Mouse (Mus musculus) heart, postnatal 0 days (tissue): ENCODE results near the gene Necap1. TPM values are rescaled to one million over a fixed set of nuclear protein-coding genes. Genes with fewer than 3 reads are reported as not detected.
A peak's percentile ranks its signal among the peaks of the same experiment; 100 is the strongest.

Experiments used
- ATAC-seq: fragments of 200-750 bp; cut with Nextera tagmentation; 2 replicates; pipeline ENCODE4 v1.8.0; 2017; ENCODE audit warnings: low read depth, moderate number of reproducible peaks, moderate library complexity; ENCODE audit not compliant: insufficient read depth
- DNase-seq: peaks from one replicate; pipeline ENCODE4 v3.0.0-alpha.2; 2016; ENCODE audit warnings: low spot score
- H3K27ac ChIP-seq: fragments of 300-500 bp; sonication (generic); 2 replicates; pipeline ENCODE4 v1.5.1; 2014; ENCODE audit warnings: low read depth, mild to moderate bottlenecking
- H3K27me3 ChIP-seq: fragments of 300-500 bp; sonication (generic); 2 replicates; pipeline ENCODE4 v1.6.1; 2014; ENCODE audit warnings: low read length, mixed read lengths; ENCODE audit not compliant: control insufficient read depth, insufficient read depth
- H3K36me3 ChIP-seq: fragments of 300-500 bp; sonication (generic); replicated peaks from 2 replicates; pipeline ENCODE4 v1.6.1; 2014; ENCODE audit warnings: low read length, mixed read lengths; ENCODE audit not compliant: control insufficient read depth, insufficient read depth
- H3K4me1 ChIP-seq: fragments of 300-500 bp; sonication (generic); 2 replicates; pipeline ENCODE4 v1.6.1; 2014; ENCODE audit warnings: antibody characterized with exemption; ENCODE audit not compliant: control insufficient read depth, insufficient read depth
- H3K4me2 ChIP-seq: fragments of 300-500 bp; sonication (generic); 2 replicates; pipeline ENCODE4 v1.6.1; 2014; ENCODE audit warnings: low read depth, mild to moderate bottlenecking, low read length, moderate library complexity
- H3K4me3 ChIP-seq: fragments of 300-500 bp; sonication (generic); 2 replicates; pipeline ENCODE4 v1.5.1; 2014; ENCODE audit warnings: low read depth, low read length
- H3K9ac ChIP-seq: fragments of 300-500 bp; sonication (generic); replicated peaks from 2 replicates; pipeline ENCODE4 v1.6.1; 2014; ENCODE audit warnings: low read depth, low read length, mixed read lengths
- H3K9me3 ChIP-seq: fragments of 300-500 bp; sonication (generic); replicated peaks from 2 replicates; pipeline ENCODE4 v1.6.1; 2016; ENCODE audit warnings: low read length; ENCODE audit not compliant: control insufficient read depth
- CTCF ChIP-seq: IDR thresholded peaks from 2 replicates; pipeline ENCODE4 v1.5.1; 2016; ENCODE audit warnings: antibody characterized with exemption, control low read depth, low read depth
- EP300 ChIP-seq: IDR thresholded peaks from 2 replicates; pipeline ENCODE4 v1.6.1; 2016; ENCODE audit warnings: antibody characterized with exemption, low read depth
- WGBS: fragments of 180-500 bp; shearing (Covaris S2); extraction: QIAGEN DNeasy Blood & Tissue Kit; methylation state at CpG from one replicate; pipeline ENCODE4 v1.1.7; 2014; 5-methylcytosine and 5-hydroxymethylcytosine counted together
- polyA plus RNA-seq: library from polyadenylated mRNA; unstranded; fragments of >200 nt; fragmentation: Nextera tagmentation; extraction: Ambion mirVana; gene quantifications from 2 replicates; pipeline ENCODE4 v1.2.1, GENCODE M21; 2015
- total RNA-seq: library from RNA; depleted of rRNA; stranded (reverse); fragments of >200 nt; gene quantifications from 2 replicates; pipeline ENCODE4 v1.2.3, GENCODE M21; 2014; ENCODE audit warnings: low replicate concordance

Necap1 gene
- total and polyA plus RNA-seq, 2 experiments from 2014 or later: 35.9 to 40.3 TPM

- 59% methylated on average over 4 of the region's 4 CpGs for WGBS
- no peak for TF ChIP-seq EP300
- TF ChIP-seq CTCF: peak; percentile 67
- peaks cover 96% of the 10 kb centered on the region for H3K36me3 ChIP-seq
- H3K27ac ChIP-seq: no peak overlapping the region
- H3K9ac ChIP-seq: no peak overlapping the region
- no peaks in the 10 kb centered on the region; the same call in 1 of the 2 replicates for H3K9me3 ChIP-seq
- DNase-seq (no peak), ATAC-seq (no peak)
- H3K4me2 ChIP-seq: no peak overlapping the region
- H3K4me1 ChIP-seq: no peaks in the 10 kb centered on the region
- H3K27me3 ChIP-seq: no peaks in the 10 kb centered on the region
- H3K4me3 ChIP-seq: no peak overlapping the region
Measured at GRCm38 (mm10) chr6:122834365-122834764, 39.9 kb upstream of the Necap1 start.

GRCm38 (mm10) chr6:122836974-122837373, 37.3 kb upstream of the Necap1 start:
- peaks cover 98% of the 10 kb centered on the region for H3K36me3 ChIP-seq

GRCm38 (mm10) chr6:122837539-122837938, 36.7 kb upstream of the Necap1 start:
- Histone ChIP-seq H3K27ac (no peak overlapping the region), H3K27me3 (no peaks in the 10 kb centered on the region), H3K4me2 (no peak overlapping the region), H3K9me3 (no peaks in the 10 kb centered on the region; the same call in 1 of the 2 replicates), H3K4me1 (no peaks in the 10 kb centered on the region), H3K36me3 (peaks cover 95% of the 10 kb centered on the region), H3K4me3 (no peak overlapping the region), H3K9ac (no peak overlapping the region)
- WGBS: 89% methylated on average over 5 of the region's 5 CpGs
- DNase-seq: no peak
- no peak for ATAC-seq
- TF ChIP-seq CTCF (no peak), EP300 (no peak)

More at GRCm38 (mm10) chr6:122836974-122837373, 37.3 kb upstream of the Necap1 start:
- no peak overlapping the region for H3K4me3 ChIP-seq
- no peak for TF ChIP-seq EP300
- 0 out of 2 replicates have a peak, but pooled peaks have one; percentile 4 for TF ChIP-seq CTCF
- no peak overlapping the region for H3K9ac ChIP-seq
- no peak overlapping the region for H3K4me2 ChIP-seq
- ATAC-seq (no peak), DNase-seq (no peak)
- 97% methylated on average over 3 of the region's 3 CpGs for WGBS
- H3K27ac ChIP-seq: no peak overlapping the region
- H3K27me3 ChIP-seq: no peaks in the 10 kb centered on the region
- H3K9me3 ChIP-seq: no peaks in the 10 kb centered on the region; the same call in 1 of the 2 replicates
- H3K4me1 ChIP-seq: no peaks in the 10 kb centered on the region

- H3K36me3 ChIP-seq: peaks cover 67% of the 10 kb centered on the region
- H3K4me1 ChIP-seq: no peaks in the 10 kb centered on the region
- TF ChIP-seq EP300 (no peak), CTCF (no peak)
- no peak overlapping the region for H3K4me2 ChIP-seq
- no peaks in the 10 kb centered on the region for H3K27me3 ChIP-seq
- 84% methylated on average over 6 of the region's 6 CpGs for WGBS
- H3K4me3 ChIP-seq: no peak overlapping the region
- H3K27ac ChIP-seq: no peak overlapping the region
- DNase-seq (no peak), ATAC-seq (no peak)
- H3K9ac ChIP-seq: no peak overlapping the region
- no peaks in the 10 kb centered on the region for H3K9me3 ChIP-seq
Measured at GRCm38 (mm10) chr6:122843759-122844158, 30.5 kb upstream of the Necap1 start.

GRCm38 (mm10) chr6:122852696-122853095, 21.6 kb upstream of the Necap1 start:
- H3K4me2 ChIP-seq: no peak overlapping the region
- no peaks in the 10 kb centered on the region for H3K36me3 ChIP-seq
- TF ChIP-seq EP300: no peak
- H3K9ac ChIP-seq: no peak overlapping the region
- WGBS: 41% methylated on average over 2 of the region's 2 CpGs
- no peaks in the 10 kb centered on the region for H3K4me1 ChIP-seq
- no peak overlapping the region for H3K4me3 ChIP-seq
- DNase-seq (no peak), ATAC-seq (no peak)
- H3K9me3 ChIP-seq: no peaks in the 10 kb centered on the region
- no peaks in the 10 kb centered on the region for H3K27me3 ChIP-seq
- no peak overlapping the region for H3K27ac ChIP-seq

GRCm38 (mm10) chr6:122854552-122854951, 19.7 kb upstream of the Necap1 start:
- ATAC-seq: no peak
- Histone ChIP-seq H3K4me3 (no peak overlapping the region), H3K36me3 (no peaks in the 10 kb centered on the region), H3K27ac (no peak overlapping the region), H3K9ac (no peak overlapping the region), H3K27me3 (no peaks in the 10 kb centered on the region), H3K4me2 (no peak overlapping the region), H3K9me3 (no peaks in the 10 kb centered on the region), H3K4me1 (no peaks in the 10 kb centered on the region)
- TF ChIP-seq EP300 (no peak), CTCF (no peak)
- 74% methylated on average over 12 of the region's 12 CpGs for WGBS
- DNase-seq: no peak
